8 mouse cellular contexts compared by ENCODE assay signal in the genomic region with DNA sequence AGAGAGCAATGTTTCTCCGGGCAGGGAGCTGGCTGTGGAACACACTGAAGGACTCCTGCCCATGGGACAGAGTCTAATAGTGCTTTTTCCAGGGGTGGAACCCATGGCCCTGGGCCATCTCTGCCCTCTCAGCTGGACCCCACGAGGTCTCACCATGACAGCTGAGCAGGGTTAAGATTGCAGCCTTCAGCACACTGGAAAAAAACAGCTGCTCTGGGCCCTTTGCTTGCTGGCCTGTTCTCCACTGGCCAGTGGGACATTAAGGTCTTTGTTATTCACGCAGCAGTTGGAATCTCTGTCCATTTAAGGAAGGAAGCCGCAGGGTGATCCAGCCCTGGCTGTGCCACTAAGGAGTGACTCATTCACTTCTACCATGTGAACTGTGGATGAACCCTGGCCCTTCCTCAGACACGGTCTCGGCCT.
DNase-seq lines count a peak whose midpoint lies in the region; ATAC-seq and TF ChIP-seq lines count a peak whose summit lies in the region.

No protein-coding gene starts in this region.

- 9% methylated on average over 6 of the region's 6 CpGs for WGBS in lung, postnatal 0 days

- H3K4me1 ChIP-seq in lung, postnatal 0 days (ENCODE audit: insufficient read depth, low read depth, low read length): peaks cover 5% of the 10 kb centered on the region; the same call in 1 of the 2 replicates

- no peaks in the 10 kb centered on the region for H3K27me3 ChIP-seq in lung, postnatal 0 days (replicated peaks; ENCODE audit: insufficient read depth, low read length)

- H3K4me2 ChIP-seq in lung, postnatal 0 days (replicated peaks; ENCODE audit: low read depth, low read length): no peak overlapping the region

- intact Hi-C loops in gastrocnemius, postnatal 14 days (cut with DNase I; ENCODE audit: low total_unique reads): no loop called here
- intact Hi-C loops in left cerebral cortex, adult 2 months (cut with DNase I): loop anchor here (5.0 kb wide), 1 partner anchor 176 kb away; no protein-coding TSS in a partner anchor

- ATAC-seq in lung, postnatal 0 days: peak; percentile 93

- H3K4me3 ChIP-seq in lung, postnatal 0 days (ENCODE audit: low read depth, low read length): no peak overlapping the region
- no peak overlapping the region for H3K4me3 ChIP-seq in left cerebral cortex, adult 2 months

- TF ChIP-seq CTCF in lung, postnatal 0 days (IDR thresholded peaks at IDR 0.05): no peak
- TF ChIP-seq CTCF in left cerebral cortex, adult 2 months (IDR thresholded peaks at IDR 0.05): no peak

- peak overlapping the region; percentile 33; the same call in 1 of the 2 replicates for H3K27ac ChIP-seq in lung, postnatal 0 days (ENCODE audit: low read length)
- H3K27ac ChIP-seq in left cerebral cortex, adult 2 months: no peak overlapping the region

- DNase-seq in urinary bladder, postnatal 14 days (ENCODE audit: low spot score): peak; percentile 64
- DNase-seq in urinary bladder, adult 2 months (ENCODE audit: low spot score): no peak
- peak; percentile 62 for DNase-seq in gastrocnemius, postnatal 14 days
- DNase-seq in kidney, adult 18-20 months: peak; percentile 71
- DNase-seq in lung, postnatal 0 days (ENCODE audit: low spot score): peak; percentile 81
- no peak for DNase-seq in layer of hippocampus, adult 18-20 months (ENCODE audit: low spot score in 2 of 2)
- no peak for DNase-seq in thymus, adult 18-20 months
- DNase-seq in left cerebral cortex, adult 2 months (ENCODE audit: extremely low spot score in 1 of 2, low spot score in 2 of 2): no peak

- no peaks in the 10 kb centered on the region for H3K36me3 ChIP-seq in lung, postnatal 0 days (ENCODE audit: insufficient read depth, low read length)

- H3K9me3 ChIP-seq in lung, postnatal 0 days (ENCODE audit: low read length): no peaks in the 10 kb centered on the region

- no peak for TF ChIP-seq EP300 in lung, postnatal 0 days (IDR thresholded peaks at IDR 0.05)

- H3K9ac ChIP-seq in lung, postnatal 0 days (replicated peaks; ENCODE audit: low read depth): no peak overlapping the region

Comparison
In these comparisons a context has a peak if more than half of its experiments do, and no peak if none do; other contexts are left out.
1. DNase-seq: peak in urinary bladder, postnatal 14 days (single experiment), gastrocnemius, postnatal 14 days (single experiment), kidney, adult 18-20 months (single experiment) and lung, postnatal 0 days (single experiment); none in urinary bladder, adult 2 months (single experiment), layer of hippocampus, adult 18-20 months (0 of 2), thymus, adult 18-20 months (0 of 2) and left cerebral cortex, adult 2 months (0 of 2).